11 mouse cellular contexts compared by ENCODE assay signal in genomic region chr19:21050994-21051721, GRCm38 (mm10).
DNase-seq lines count a peak whose midpoint lies in the region; ATAC-seq and TF ChIP-seq lines count a peak whose summit lies in the region.
"Had no signal": no experiment of that assay in that cellular context is flagged by ENCODE, and none has a peak within 500 bp of the region (broad histone marks: within the 10 kb centered on the region; RNA-seq: fewer than 3 reads in every experiment).

No protein-coding gene starts in this region.

- no peak overlapping the region for H3K4me3 ChIP-seq in heart, embryonic 16.5 days (ENCODE audit: low read length)
- no peak overlapping the region for H3K4me3 ChIP-seq in heart, embryonic 10.5 days
- H3K4me3 ChIP-seq in liver, postnatal 0 days (ENCODE audit: low read depth, low read length), result no peak overlapping the region
- H3K4me3 ChIP-seq: heart, embryonic 15.5 days; midbrain, embryonic 15.5 days had no signal

- H3K4me1 ChIP-seq in heart, embryonic 16.5 days (ENCODE audit: control insufficient read depth, insufficient read depth, low read length), result no peaks in the 10 kb centered on the region
- peaks cover 3% of the 10 kb centered on the region; the same call in 1 of the 2 replicates for H3K4me1 ChIP-seq in heart, embryonic 10.5 days
- peaks cover 16% of the 10 kb centered on the region for H3K4me1 ChIP-seq in liver, postnatal 0 days (ENCODE audit: insufficient read depth)
- H3K4me1 ChIP-seq: heart, embryonic 15.5 days; midbrain, embryonic 15.5 days had no signal

- DNase-seq in heart, embryonic 10.5 days (ENCODE audit: low spot score), result no peak
- peak; percentile 38 for DNase-seq in CD4-positive, CD25-positive, alpha-beta regulatory T cell, adult 2 months (ENCODE audit: low read depth, low spot score)
- DNase-seq in liver, postnatal 0 days, result no peak
- DNase-seq in T-cell, adult 2 months (ENCODE audit: low spot score), result no peak
- DNase-seq in left cerebral cortex, postnatal 36 days (ENCODE audit: low spot score in 2 of 2), result no peak
- DNase-seq: lung, embryonic 14.5 days; right cerebral cortex, postnatal 14 days had no signal

- intact Hi-C loops in left cerebral cortex, postnatal 36 days (cut with DNase I), result no loop called here

- TF ChIP-seq EP300 in liver, postnatal 0 days (IDR thresholded peaks at IDR 0.05; ENCODE audit: low read depth), result no peak

- H3K9ac ChIP-seq in heart, embryonic 16.5 days (ENCODE audit: low read length), result no peak overlapping the region
- no peak overlapping the region for H3K9ac ChIP-seq in liver, postnatal 0 days (replicated peaks)
- H3K9ac ChIP-seq: heart, embryonic 15.5 days; lung, embryonic 14.5 days; midbrain, embryonic 15.5 days had no signal

- TF ChIP-seq CTCF in liver, postnatal 0 days (IDR thresholded peaks at IDR 0.05; ENCODE audit: low read depth), result no peak

- no peaks in the 10 kb centered on the region for H3K36me3 ChIP-seq in heart, embryonic 16.5 days (ENCODE audit: control insufficient read depth, insufficient read depth)
- no peaks in the 10 kb centered on the region for H3K36me3 ChIP-seq in heart, embryonic 10.5 days
- H3K36me3 ChIP-seq in liver, postnatal 0 days (replicated peaks; ENCODE audit: insufficient read depth, low read length), result no peaks in the 10 kb centered on the region
- H3K36me3 ChIP-seq: heart, embryonic 15.5 days; midbrain, embryonic 15.5 days had no signal

- 51% methylated on average over 9 of the region's 9 CpGs for WGBS in heart, embryonic 16.5 days
- WGBS in heart, embryonic 10.5 days, result 71% methylated on average over 9 of the region's 9 CpGs
- 32% methylated on average over 9 of the region's 9 CpGs for WGBS in liver, postnatal 0 days (ENCODE audit: insufficient replicate concordance)

- H3K27ac ChIP-seq in heart, embryonic 16.5 days (ENCODE audit: low read length), result 0 out of 2 replicates have a peak overlapping the region, but pooled peaks have one; percentile 22
- H3K27ac ChIP-seq in heart, embryonic 10.5 days, result no peak overlapping the region
- peak overlapping the region; percentile 55; the same call in 1 of the 2 replicates for H3K27ac ChIP-seq in liver, postnatal 0 days (ENCODE audit: low read depth)
- H3K27ac ChIP-seq: heart, embryonic 15.5 days; midbrain, embryonic 15.5 days had no signal

- H3K4me2 ChIP-seq in heart, embryonic 16.5 days (ENCODE audit: low read depth, low read length), result no peak overlapping the region
- no peak overlapping the region for H3K4me2 ChIP-seq in liver, postnatal 0 days (ENCODE audit: low read depth, low read length)
- H3K4me2 ChIP-seq: heart, embryonic 15.5 days; lung, embryonic 14.5 days; midbrain, embryonic 15.5 days had no signal

- no peaks in the 10 kb centered on the region for H3K9me3 ChIP-seq in heart, embryonic 16.5 days (replicated peaks; ENCODE audit: control insufficient read depth, low read length)
- H3K9me3 ChIP-seq in heart, embryonic 10.5 days, result no peaks in the 10 kb centered on the region
- H3K9me3 ChIP-seq in liver, postnatal 0 days (ENCODE audit: low read length), result no peaks in the 10 kb centered on the region
- H3K9me3 ChIP-seq: heart, embryonic 15.5 days; midbrain, embryonic 15.5 days had no signal

- ATAC-seq in heart, embryonic 16.5 days (replicated peaks; ENCODE audit: extremely low read depth, insufficient read depth, low FRiP score), result no peak
- ATAC-seq in common myeloid progenitor, adult 5-6 weeks (replicated peaks; ENCODE audit: low read depth, poor library complexity, severe bottlenecking), result peak; percentile 55
- peak; percentile 45; the same call in 1 of the 2 replicates for ATAC-seq in liver, postnatal 0 days
- ATAC-seq: midbrain, embryonic 15.5 days had no signal

- no peaks in the 10 kb centered on the region for H3K27me3 ChIP-seq in heart, embryonic 16.5 days (ENCODE audit: control insufficient read depth, insufficient read depth, low read length)
- no peaks in the 10 kb centered on the region for H3K27me3 ChIP-seq in heart, embryonic 10.5 days (ENCODE audit: insufficient read depth, poor library complexity, severe bottlenecking)
- no peaks in the 10 kb centered on the region for H3K27me3 ChIP-seq in liver, postnatal 0 days (ENCODE audit: insufficient read depth, low read length)
- H3K27me3 ChIP-seq: heart, embryonic 15.5 days; midbrain, embryonic 15.5 days had no signal
